Mouse (Mus musculus) regulatory T cell (primary cell): ENCODE results near the gene Ncs1.

Experiments
- in situ Hi-C: fragments of 300-600 bp; cut with MboI, MseI; formaldehyde crosslinking; loops from one replicate; pipeline ENCODE4 v1.15.1; 2025; ENCODE audit warnings: high pct_unique_total_duplicates

The Ncs1 gene

DNA sequence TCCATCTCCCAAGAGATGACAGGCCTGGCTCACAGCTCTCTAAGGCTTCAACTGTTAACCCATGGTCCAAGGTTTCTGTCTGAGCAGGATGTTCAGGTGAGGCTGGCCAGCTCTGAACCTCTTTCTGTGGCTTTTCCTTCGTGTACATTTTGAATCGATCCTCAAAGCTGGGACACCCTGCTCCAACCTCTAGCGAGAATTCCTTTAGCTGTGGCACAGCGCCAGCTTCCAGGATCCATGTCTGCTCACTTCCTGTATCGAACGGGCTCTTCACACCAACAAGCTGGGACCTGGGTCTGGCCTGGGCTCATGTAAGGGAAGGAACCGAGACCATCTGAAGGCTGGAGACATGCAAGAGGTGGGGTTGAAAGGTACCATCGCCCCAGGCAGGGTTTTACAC is 1.4 kb upstream of the Ncs1 start:
- in situ Hi-C loops: no loop called here

DNA sequence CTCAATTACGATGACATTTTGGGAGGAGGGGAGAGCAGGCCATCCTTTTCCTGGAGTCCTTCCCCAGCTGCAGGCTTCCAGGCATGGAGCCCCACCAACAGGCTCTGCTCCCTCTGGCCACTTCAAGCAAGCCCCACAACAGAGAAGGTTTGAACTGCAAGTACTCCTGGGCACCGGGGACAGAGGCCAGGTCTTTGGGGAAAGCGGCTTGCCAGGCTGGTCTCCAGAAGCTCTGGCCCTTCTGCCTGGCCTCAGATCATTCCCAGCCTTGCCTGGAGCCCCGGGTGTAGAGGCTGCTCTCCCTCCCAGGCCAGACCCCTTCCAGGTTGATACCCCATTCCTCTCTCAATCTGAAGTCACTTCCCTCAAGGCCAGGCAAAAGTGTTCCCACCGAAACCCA is 572 bp upstream of the Ncs1 start:
- in situ Hi-C loops: no loop called here

DNA sequence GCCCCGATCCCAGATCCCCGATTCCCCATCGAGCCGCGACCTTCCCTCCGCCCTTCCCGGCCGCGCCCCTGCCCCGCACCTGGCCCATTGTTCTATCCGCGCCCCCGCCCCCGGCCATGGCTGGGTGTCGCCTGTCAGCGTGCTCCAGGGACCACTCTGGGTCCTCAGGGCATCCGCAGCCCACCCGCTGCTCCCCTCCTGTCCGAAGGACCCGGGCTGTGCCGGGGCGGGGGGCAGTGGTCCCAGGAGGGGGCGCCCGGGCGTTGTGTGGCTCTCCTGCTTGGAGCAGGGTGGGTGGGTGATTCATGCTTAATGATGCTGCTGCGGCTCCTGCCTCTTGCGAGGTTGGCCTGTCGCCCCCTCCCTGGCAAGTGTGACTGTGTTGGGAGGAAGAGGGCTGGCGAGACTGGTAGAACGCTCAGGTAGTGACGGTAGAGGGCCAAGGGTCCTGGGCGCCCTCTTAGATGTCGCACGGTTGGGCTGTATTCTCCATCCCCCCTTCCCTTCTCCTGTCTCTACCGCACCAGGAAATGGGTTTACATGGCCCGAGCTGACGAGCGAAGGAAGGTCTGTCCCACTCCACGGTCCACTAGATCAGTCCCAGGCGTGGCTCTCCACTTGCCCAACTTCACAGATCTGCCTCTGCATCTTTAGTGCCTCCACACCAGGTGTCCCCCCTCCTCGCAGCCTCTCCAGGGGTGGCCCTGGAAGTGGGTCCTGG is 788 bp downstream of the Ncs1 start:
- in situ Hi-C loops: no loop called here

DNA sequence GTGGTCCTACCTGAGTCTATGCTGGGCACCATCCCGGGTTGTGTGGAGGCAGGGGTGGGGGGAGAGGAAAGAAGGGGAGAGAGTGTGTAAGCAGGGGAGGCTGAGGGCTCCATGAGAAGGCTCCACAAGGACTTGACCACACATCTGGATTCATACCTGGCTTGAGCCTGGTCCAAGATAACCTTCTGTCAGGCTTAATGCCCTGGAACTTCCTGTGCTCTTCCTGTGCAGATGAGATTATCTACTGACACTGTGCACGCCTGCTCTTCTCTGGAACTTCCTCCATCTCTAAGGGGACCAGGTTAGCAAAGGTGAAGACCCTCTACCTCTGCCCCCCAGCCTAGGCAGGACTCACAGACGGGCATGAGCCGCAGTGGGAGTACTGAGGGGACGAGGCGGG is 3.2 kb downstream of the Ncs1 start:
- in situ Hi-C loops: no loop called here

DNA sequence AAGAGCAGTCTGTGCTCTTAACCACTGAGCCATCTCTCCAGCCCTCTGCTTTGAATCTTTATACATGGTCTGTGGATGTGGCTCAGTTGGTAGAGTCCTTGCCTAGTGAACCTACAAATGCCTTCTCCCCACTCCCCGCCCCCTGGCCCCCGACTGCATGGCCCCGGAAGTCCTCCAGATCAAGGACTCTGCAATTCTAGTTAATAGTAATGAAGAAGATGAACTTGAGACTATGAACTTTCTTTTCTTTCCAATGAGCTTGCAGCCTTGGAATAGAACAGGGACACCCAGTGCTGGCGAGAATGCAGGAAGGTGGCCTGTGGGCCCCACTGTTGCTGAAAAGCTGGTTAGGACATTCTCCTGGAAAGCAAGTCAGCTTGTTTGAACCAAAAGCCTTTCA is 6.5 kb downstream of the Ncs1 start:
- in situ Hi-C loops: no loop called here

DNA sequence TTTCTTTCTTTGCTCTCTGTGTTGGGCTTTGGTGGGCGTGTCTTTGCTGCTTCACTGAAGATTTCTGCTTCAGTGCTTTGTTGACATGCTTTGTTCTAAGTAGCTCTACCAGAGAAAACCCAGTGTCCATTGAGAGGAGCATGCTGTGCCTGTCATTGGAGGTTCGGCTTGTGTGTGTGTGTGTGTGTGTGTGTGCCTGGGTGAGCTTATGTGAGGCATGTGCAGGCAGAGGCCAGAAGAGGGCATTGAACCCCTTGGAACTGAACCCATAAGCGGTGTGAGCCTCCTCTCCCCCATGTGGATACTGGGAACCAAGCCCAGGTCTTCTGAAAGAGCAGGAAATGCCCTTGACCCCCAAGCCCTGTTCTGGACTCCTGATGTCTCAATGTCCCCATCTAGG is 7.8 kb downstream of the Ncs1 start:
- in situ Hi-C loops: no loop called here

DNA sequence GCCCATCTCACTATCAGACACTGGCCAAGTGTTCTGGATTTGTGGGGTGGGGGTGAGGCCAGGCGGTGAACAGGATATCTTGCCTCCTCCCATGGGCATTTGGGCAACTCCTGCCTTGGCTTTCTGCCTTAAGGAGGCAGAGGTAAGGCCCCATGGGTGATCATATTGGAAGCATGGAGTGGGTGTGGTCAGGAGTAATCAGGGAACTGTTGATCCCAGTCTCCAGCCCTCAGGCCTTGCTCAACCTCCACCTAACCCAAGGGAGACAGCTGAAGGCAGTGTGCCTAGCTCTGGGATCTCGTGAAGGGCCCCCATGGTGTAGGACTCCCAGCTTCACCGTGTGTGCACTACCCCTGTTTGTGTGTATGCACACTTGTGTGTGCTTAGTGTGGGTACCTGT is 9.2 kb downstream of the Ncs1 start:
- in situ Hi-C loops: no loop called here

DNA sequence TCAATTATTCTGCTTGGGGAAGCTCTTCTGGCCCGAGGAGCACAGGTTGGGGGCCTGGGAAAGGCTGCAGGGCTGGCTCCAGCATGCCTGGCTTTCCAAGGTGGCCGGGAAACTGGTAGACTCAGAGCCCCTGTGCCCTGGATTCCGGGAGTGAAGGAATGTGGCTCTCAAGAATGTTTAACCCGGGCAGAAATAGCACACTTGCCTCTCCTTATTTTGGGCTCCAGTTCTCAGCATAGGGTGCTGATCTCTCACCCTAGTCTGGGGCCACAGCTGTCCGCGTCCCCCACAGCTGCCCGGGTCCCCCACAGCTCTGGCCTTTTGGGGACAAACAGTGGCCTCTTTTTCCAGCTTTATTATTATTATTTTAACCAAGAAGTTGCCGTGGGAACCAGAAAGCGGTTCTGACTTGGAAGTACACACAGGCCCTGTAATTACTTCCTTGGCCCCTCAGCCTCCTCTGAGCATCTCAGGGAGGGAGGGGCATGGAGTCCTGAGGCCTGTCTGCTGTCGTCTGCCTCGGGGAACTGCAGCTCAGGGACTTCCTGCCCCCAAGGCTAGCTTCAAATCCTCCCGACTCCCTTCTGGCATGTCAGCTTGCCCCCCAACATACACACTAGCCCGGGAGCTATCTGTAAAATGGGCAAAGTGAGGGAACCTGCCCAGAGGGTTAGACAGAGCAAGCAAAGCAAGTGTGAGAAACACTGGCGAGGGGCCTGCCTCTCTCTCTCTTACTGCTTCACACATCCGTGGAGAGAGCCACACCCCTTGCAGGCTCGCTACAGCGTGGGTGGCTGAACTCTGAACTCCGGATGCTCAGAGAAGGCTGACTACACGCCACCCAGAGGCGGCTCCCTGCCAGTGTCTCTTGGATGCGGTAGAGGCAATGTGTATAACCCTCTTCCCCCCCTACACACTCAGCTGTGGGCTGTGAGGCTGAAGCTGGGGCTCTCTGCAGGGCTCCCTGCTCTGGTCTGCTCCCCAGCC is 10.6 kb downstream of the Ncs1 start:
- in situ Hi-C loops: no loop called here

DNA sequence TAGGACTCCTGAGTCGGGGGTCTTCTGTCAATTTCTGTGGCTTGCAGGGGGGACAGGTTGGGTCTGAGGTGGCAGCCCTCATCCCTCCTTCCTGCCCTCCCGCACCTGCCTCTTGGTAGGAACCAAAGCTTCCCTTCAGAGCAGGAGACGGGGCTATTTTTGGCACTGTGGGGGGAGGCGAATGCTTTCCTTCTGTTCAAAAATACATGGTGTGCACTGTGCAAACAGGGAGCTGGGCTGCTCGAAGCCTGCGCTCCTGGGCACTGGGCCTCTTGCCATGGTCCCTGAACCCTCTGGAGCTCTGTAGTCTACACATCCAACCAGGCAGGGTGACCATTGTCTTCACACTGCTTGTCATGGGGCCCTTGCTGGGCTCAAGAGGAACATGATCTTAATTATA is 11.5 kb downstream of the Ncs1 start:
- in situ Hi-C loops: no loop called here

DNA sequence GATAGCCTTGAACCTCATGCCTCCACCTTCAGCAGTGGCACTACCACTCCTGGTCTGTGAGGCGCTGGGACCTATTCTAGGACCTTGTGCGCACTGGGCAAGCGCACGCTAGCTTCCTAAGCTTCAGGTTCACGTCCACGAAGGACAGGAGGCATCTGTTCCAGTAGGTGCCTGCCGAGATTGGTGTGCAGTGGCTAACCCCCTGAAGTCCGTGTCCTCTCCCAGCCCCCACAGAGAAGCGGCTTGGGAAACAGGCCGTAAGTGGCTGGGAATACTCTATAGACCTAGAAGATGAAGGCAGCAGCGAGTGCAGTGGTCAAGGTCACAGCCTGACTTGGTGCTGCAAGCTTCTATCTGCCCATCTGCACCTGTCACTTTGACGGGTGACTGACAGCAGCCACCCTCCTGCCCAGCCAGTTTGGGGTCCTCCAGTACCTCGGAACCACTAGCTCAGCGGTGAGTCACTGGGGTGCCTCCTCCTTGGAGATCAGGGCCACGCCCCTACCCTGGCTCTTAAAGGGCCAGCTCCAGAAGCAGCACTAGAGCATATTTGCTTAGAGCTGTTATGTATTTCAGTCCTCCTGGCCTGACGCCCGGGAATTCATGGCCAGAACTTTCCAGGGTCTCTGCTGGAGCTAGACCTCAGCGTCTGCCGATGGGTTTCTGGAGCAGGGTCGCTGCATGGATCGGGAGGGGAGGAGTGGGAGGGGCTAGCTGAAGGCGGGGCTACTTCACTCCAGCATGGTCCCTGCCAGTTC is 13.2 kb downstream of the Ncs1 start:
- in situ Hi-C loops: no loop called here

DNA sequence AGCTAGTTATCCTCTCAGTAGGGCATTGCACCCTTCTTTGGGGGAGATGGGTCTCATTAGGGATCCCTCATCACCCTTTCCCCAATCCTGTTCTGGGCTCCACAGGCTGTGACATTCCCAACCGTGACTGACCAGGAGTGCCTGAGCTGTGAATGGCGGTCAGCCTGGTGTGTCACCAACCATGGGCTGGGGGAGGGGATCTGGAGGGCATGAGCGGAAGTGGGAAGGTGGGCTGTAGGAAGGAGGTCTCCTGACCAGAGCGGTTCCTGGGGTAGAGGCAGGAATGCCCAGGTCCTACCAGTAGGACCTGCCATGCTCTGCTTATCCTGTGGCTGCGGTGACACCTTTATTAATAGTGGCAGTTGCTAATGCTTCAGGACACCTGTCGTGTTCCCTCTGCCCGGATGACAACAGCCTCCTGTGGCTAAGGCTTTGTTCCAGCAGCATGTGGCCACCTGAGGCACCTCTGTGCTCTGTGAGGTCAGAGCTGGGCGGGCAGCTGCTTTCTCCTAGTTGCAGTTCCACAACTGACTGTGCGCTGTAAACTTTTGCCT is 13.8 kb downstream of the Ncs1 start:
- in situ Hi-C loops: no loop called here

DNA sequence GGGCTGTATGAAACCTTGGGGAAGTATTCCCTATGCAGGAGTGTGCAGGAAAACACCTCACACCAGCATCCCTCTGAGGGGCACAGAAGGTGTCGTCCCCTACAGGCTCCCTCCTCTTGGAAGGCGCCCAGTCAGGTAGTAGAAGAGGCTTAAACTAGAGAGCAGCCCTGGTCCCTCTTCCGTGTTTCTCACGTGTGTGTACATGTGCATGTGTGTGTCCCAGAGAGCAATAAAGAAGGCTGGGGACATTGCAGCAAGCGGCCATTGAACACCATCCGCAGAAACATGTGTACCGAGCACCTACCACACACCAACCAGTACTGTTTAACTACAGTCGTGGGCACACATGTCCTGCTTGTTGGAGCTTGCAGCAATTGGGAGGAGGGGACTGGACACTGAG is 14.9 kb downstream of the Ncs1 start:
- in situ Hi-C loops: no loop called here

DNA sequence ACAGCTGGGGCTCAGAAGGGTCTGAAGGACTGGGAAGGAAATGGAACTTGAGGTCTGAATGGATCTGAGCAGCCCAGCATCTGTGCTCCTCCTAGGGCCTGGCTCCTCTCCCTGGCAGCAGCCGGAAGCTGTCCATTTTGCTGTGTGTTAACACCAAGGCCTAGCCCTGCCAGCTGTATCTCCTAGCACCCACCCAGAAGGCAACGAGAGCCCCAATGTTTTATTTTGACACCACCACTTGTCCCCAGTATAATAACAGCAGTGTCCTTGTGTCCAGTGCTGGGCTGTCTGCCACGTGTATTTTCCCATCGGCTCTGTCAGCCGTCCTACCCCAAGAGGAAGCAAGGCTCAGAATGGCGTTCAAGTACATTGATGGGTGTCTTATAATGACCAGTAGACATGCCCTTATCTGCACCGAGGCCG is 17.4 kb downstream of the Ncs1 start:
- in situ Hi-C loops: no loop called here

DNA sequence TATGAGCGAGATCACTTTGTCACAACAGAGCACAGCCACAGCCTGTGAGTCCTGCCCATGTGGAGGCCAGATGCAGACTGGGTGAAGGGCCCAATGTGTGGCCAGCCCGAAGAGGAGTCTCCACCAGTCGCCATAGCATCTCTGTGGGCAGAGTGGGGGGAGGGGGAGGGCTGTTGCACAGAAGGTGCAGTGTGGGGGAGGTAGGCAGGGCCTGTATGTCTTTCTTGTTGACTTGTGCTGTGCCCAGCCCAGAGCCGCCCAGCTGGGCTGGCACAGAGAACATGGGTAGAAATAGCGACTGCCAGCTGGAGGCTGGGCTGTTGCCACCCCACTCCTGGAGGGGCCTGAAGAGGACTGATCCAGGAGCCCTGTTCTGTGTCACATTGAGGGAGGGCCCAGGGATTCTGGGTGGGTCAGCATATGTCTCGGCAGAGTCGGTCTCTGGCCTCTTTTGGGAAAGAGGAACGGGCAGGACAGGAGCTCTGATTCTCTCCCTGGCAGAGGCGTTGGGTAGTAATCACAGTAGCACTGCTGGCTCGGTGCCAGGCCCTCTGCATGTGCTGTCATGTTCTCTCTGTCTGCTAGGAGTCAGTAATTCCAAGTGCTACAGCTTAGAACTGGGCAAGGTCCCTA is 18.2 kb downstream of the Ncs1 start:
- in situ Hi-C loops: no loop called here

DNA sequence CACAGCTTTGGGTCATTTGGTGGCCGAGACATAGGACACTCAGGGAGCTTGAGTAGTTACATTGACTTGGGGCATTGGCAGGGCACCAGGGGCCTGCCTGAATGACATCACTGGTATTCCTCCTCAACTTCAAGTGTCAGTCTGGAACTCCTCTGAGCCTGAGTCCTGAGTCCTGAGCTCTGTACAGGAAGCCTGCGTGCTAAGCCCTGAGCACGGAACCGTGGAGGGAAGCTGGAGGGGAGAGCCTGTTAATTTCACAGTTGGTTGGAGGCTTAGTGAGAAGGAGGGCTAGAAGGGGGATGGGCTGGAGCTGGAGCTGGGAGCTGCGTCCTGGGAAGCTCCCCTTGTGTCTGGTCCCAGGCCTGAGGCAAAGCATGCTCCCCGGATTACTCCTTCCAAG is 21.8 kb downstream of the Ncs1 start:
- in situ Hi-C loops: no loop called here

DNA sequence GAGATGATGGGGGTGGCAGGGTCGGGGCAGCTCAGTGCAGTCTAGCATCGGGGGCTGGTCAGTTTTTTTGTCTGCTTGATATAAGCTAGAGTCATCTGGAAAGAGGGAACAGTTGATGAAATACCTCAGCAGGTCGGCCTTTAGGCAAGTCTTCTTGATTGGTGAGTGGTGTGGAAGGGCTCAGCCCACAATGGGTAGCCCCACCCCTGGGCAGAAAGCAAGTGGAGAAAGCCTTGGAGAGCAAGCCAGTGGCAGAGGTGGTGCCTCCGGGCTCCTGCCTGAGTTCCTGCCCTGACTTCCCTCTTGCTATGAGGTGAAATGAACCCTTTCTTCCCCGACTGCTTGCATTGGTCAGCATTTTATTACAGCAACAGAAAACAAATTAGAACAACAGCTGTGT is 23.0 kb downstream of the Ncs1 start:
- in situ Hi-C loops: no loop called here

DNA sequence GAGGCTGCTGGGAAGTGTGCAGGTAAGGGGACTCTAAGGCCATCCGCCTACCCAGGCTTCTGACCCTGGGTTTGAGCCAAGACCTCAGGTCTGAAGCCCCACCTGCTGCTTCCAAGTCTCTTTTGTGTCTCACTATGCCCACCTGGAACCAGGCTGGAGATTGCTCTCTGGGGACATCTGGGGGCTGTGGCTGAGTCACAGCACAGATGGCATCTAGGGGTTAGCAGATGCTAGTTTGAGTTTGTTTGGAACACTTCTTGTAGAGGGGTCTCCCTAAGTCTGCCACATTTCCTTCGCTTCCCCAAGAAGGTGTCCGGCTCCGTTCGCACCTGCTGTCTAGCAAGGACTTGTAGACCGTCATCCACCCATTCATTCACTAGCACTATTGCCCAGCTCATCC is 23.6 kb downstream of the Ncs1 start:
- in situ Hi-C loops: no loop called here

DNA sequence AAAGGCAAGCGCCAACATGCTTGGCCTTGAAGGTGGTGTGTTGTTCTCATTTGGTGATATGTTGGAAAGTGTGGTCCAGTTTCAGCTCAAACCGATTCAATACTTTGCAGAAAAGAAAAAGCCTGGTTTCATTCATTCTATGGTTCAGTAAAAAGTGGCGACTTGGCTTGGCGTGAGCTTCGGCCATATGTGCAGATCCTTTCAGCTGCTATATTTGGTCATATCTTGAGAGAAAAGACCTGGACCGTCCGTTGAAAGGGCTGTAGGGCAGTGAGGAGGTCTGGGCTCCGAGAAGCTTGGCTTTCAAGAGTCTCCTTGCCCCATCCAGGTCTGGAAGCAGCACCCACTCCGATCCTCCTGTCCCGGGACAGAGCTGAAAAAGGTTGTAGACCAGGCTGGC is 24.2 kb downstream of the Ncs1 start:
- in situ Hi-C loops: loop anchor here (10.0 kb wide), 1 partner anchor 255 kb away; no protein-coding TSS in a partner anchor

DNA sequence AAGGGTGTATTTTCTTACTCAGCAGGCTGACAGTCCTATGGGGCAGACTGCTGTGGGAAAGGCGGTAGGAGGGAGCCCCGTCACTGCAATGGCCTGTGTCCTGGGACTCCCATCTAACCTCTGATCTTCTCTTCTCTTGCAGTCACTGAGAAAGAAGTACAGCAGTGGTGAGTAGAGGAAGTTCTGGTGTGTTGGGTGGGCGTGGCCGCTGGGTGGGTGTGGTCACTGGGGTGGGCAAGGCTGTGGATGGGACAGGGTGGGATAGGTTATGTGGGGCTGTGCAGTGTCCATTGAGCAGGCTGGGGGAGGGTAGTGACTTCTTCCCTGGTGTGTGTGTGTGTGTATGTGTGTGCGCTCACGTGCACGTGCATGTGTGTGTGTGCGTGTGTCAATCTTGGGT is 24.8 kb downstream of the Ncs1 start:
- in situ Hi-C loops: loop anchor here (10.0 kb wide), 1 partner anchor 256 kb away; no protein-coding TSS in a partner anchor

DNA sequence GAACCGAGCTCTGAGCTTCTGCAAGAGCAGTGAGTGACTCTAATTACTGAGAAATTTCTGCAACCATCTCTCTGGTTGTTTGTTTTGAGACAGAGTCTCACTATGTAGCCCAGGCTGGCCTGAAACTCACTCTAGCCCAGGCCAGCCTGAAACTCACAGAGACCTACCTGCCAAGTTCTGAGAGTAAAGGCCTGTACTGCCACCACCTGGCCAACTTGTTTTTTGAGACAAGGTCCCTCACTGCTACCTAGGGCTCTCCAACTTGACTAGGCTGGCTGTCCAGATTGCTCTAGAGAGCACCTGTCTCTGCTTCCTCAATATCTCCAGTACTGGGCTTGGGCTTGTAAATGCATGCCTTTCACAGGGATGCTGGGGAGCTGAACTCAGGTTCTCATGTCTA is 25.4 kb downstream of the Ncs1 start:
- in situ Hi-C loops: loop anchor here (10.0 kb wide), 1 partner anchor 256 kb away; no protein-coding TSS in a partner anchor

DNA sequence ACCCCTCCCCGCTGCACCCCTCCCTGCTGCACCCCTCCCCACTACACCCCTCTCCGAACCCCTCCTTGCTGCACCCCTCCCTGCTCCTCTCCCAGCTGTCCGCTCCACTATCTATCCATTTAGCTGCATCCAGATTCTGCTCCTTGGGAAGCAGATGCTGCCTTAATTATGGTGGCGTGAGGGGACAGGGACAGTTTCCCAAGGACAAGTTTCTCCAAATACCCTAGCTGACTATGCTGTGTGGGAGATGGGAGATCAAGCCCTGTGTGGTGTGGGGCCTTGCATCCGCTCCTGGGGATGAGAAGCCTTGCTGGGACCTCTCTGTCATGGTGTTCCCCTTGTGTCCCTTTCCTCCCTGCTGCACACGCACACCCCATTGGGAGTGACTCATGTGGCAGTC is 29.4 kb downstream of the Ncs1 start:
- in situ Hi-C loops: loop anchor here (5.0 to 10.0 kb wide), 2 partner anchors 78 to 260 kb away; no protein-coding TSS in a partner anchor
